In genomic region chr17:28300323-28300722, GRCm38 (mm10) we compare ENCODE assay signal across 11 mouse cellular contexts. TPM values are rescaled to one million over a fixed set of nuclear protein-coding genes. Genes with fewer than 3 reads are reported as not detected.
DNase-seq lines count a peak whose midpoint lies in the region; ATAC-seq and TF ChIP-seq lines count a peak whose summit lies in the region.
"Had no signal": no experiment of that assay in that cellular context is flagged by ENCODE, and none has a peak within 500 bp of the region (broad histone marks: within the 10 kb centered on the region; RNA-seq: fewer than 3 reads in every experiment).

No protein-coding gene starts in this region.

- ATAC-seq in heart, embryonic 12.5 days (ENCODE audit: insufficient number of reproducible peaks, low FRiP score) = no peak
- no peak for ATAC-seq in limb, embryonic 12.5 days (ENCODE audit: insufficient number of reproducible peaks, insufficient read depth, low FRiP score, low TSS enrichment, low read depth)

- H3K27ac ChIP-seq in heart, embryonic 12.5 days (ENCODE audit: poor library complexity, severe bottlenecking) = no peak overlapping the region
- H3K27ac ChIP-seq in thymus, adult 2 months (ENCODE audit: control insufficient read depth, insufficient read depth, low read length) = 0 out of 2 replicates have a peak overlapping the region, but pooled peaks have one; percentile 12
- peak overlapping the region; percentile 73 for H3K27ac ChIP-seq in limb, embryonic 12.5 days

- DNase-seq in heart, postnatal 25 days (ENCODE audit: low spot score) = no peak
- no peak for DNase-seq in thymus, adult 2 months
- DNase-seq in thymus, postnatal 0 days (ENCODE audit: low spot score) = no peak
- no peak for DNase-seq in urinary bladder, postnatal 4 days (ENCODE audit: low spot score in 2 of 2)
- DNase-seq in spleen, adult 12 weeks (ENCODE audit: low spot score) = no peak
- no peak for DNase-seq in spleen, adult 18-20 months
- DNase-seq: gastrocnemius, postnatal 10 days; kidney, adult 18-20 months had no signal

- no peak for TF ChIP-seq POLR2A in thymus, adult 2 months (IDR thresholded peaks at IDR 0.05; ENCODE audit: control insufficient read depth, extremely low read depth, insufficient read depth, low read length, poor library complexity)

- peaks cover 22% of the 10 kb centered on the region for H3K36me3 ChIP-seq in heart, embryonic 12.5 days
- no peaks in the 10 kb centered on the region for H3K36me3 ChIP-seq in thymus, adult 2 months (ENCODE audit: control insufficient read depth, insufficient read depth, low read length)
- H3K36me3 ChIP-seq in limb, embryonic 12.5 days = peaks cover 37% of the 10 kb centered on the region

- WGBS in heart, embryonic 12.5 days = 55% methylated on average over 9 of the region's 9 CpGs
- WGBS in thymus, adult 2 months = 88% methylated on average over 9 of the region's 9 CpGs
- WGBS in limb, embryonic 12.5 days = 40% methylated on average over 9 of the region's 9 CpGs

- no peak overlapping the region for H3K4me3 ChIP-seq in heart, embryonic 12.5 days
- no peak overlapping the region for H3K4me3 ChIP-seq in thymus, adult 2 months (ENCODE audit: control insufficient read depth, insufficient read depth, low read length)
- no peak overlapping the region for H3K4me3 ChIP-seq in limb, embryonic 12.5 days (replicated peaks)
- H3K4me3 ChIP-seq: megakaryocyte, embryonic 14.5 days had no signal

- intact Hi-C loops in heart, postnatal 25 days (cut with DNase I) = no loop called here

- no peaks in the 10 kb centered on the region for H3K27me3 ChIP-seq in heart, embryonic 12.5 days (replicated peaks)
- H3K27me3 ChIP-seq in thymus, adult 2 months (ENCODE audit: control insufficient read depth, insufficient read depth, low read length) = no peaks in the 10 kb centered on the region
- H3K27me3 ChIP-seq in limb, embryonic 12.5 days = no peaks in the 10 kb centered on the region
- H3K27me3 ChIP-seq: megakaryocyte, embryonic 14.5 days had no signal

- H3K4me2 ChIP-seq in heart, embryonic 12.5 days = no peak overlapping the region
- H3K4me2 ChIP-seq in limb, embryonic 12.5 days = no peak overlapping the region

- peak overlapping the region; percentile 1; the same call in 1 of the 2 replicates for H3K9ac ChIP-seq in heart, embryonic 12.5 days
- H3K9ac ChIP-seq in limb, embryonic 12.5 days (replicated peaks) = 0 out of 2 replicates have a peak overlapping the region, but pooled peaks have one; percentile 31

- TF ChIP-seq CTCF in thymus, adult 2 months (IDR thresholded peaks at IDR 0.05; ENCODE audit: borderline replicate concordance, control insufficient read depth, extremely low read depth, insufficient read depth, low read length, poor library complexity) = 0 out of 2 replicates have a peak, but pooled peaks have one; percentile 4

- H3K4me1 ChIP-seq in heart, embryonic 12.5 days (replicated peaks) = peaks cover 13% of the 10 kb centered on the region
- peaks cover 28% of the 10 kb centered on the region for H3K4me1 ChIP-seq in thymus, adult 2 months (replicated peaks; ENCODE audit: control insufficient read depth, insufficient read depth, low read length)
- H3K4me1 ChIP-seq in limb, embryonic 12.5 days (replicated peaks) = peaks cover 22% of the 10 kb centered on the region

- H3K9me3 ChIP-seq in heart, embryonic 12.5 days (replicated peaks) = peaks cover 3% of the 10 kb centered on the region; the same call in 1 of the 2 replicates
- H3K9me3 ChIP-seq in limb, embryonic 12.5 days = no peaks in the 10 kb centered on the region

RNA-seq across cellular contexts. Expression of gene Fance, which starts 13.0 kb away (rescaled TPM):
- 21.8 and 23.0 TPM in 2 replicates for polyA plus RNA-seq in heart, embryonic 12.5 days (2016; fragmentation: Nextera tagmentation; extraction: Ambion mirVana)
- total RNA-seq in heart, postnatal 25 days (2021) = 10 to 100 TPM; 10.5 to 11.1 TPM
- 31.3 and 37.7 TPM in 2 replicates for polyA plus RNA-seq in thymus, adult 2 months (2012; rRNA removed)
- polyA plus RNA-seq in thymus, postnatal 0 days (2015; fragmentation: Nextera tagmentation; extraction: Ambion mirVana) = 20.7 and 27.6 TPM in 2 replicates
- polyA plus RNA-seq in limb, embryonic 12.5 days (2016; fragmentation: Nextera tagmentation; extraction: Ambion mirVana) = 36.5 and 44.5 TPM in 2 replicates

RNA-seq across cellular contexts. Expression of gene Rpl10a, which starts 27.9 kb away (rescaled TPM):
- polyA plus RNA-seq in heart, embryonic 12.5 days (2016; fragmentation: Nextera tagmentation; extraction: Ambion mirVana) = 301 and 344 TPM in 2 replicates
- total RNA-seq in heart, postnatal 25 days (2021) = 100 to 1,000 TPM; 359 to 375 TPM
- polyA plus RNA-seq in thymus, adult 2 months (2012; rRNA removed) = 3,187 and 3,626 TPM in 2 replicates
- 790 and 815 TPM in 2 replicates for polyA plus RNA-seq in thymus, postnatal 0 days (2015; fragmentation: Nextera tagmentation; extraction: Ambion mirVana)
- 535 and 537 TPM in 2 replicates for polyA plus RNA-seq in limb, embryonic 12.5 days (2016; fragmentation: Nextera tagmentation; extraction: Ambion mirVana)

RNA-seq across cellular contexts. Expression of gene Tead3, which starts 50.3 kb away (rescaled TPM):
- 7.9 and 8.1 TPM in 2 replicates for polyA plus RNA-seq in heart, embryonic 12.5 days (2016; fragmentation: Nextera tagmentation; extraction: Ambion mirVana)
- 10 to 100 TPM; 12.2 to 14.4 TPM for total RNA-seq in heart, postnatal 25 days (2021)
- polyA plus RNA-seq in thymus, adult 2 months (2012; rRNA removed) = 10.6 and 11.6 TPM in 2 replicates
- polyA plus RNA-seq in thymus, postnatal 0 days (2015; fragmentation: Nextera tagmentation; extraction: Ambion mirVana) = 2.1 and 2.2 TPM in 2 replicates
- polyA plus RNA-seq in limb, embryonic 12.5 days (2016; fragmentation: Nextera tagmentation; extraction: Ambion mirVana) = 11.3 and 13.2 TPM in 2 replicates
